Mouse (Mus musculus) left cerebral cortex, adult 2 months (tissue): ENCODE results near the gene 2310030G06Rik. TPM values are rescaled to one million over a fixed set of nuclear protein-coding genes. Genes with fewer than 3 reads are reported as not detected.

Experiments
- DNase-seq, 2 experiments: peaks; one replicate each; pipeline ENCODE4 v3.0.0; 2021 to 2022; ENCODE audit warnings: low spot score in 2 of 2, mixed read lengths in 1 of 2; ENCODE audit errors: extremely low spot score in 1 of 2
- H3K27ac ChIP-seq: fragments of 200-600 bp; 2 replicates; pipeline ENCODE4 v1.8.1; 2022
- H3K4me3 ChIP-seq: fragments of 200-600 bp; 2 replicates; pipeline ENCODE4 v1.8.1; 2022
- CTCF ChIP-seq: fragments of 200-600 bp; IDR thresholded peaks from 2 replicates; pipeline ENCODE4 v1.8.1; 2022; ENCODE audit warnings: antibody characterized with exemption, mild to moderate bottlenecking, moderate library complexity
- intact Hi-C: fragments of 180-260 bp; cut with DNase I; formaldehyde crosslinking; loops from one replicate; pipeline ENCODE4 v1.15.1; 2025
- total RNA-seq, 2 experiments: library from RNA; stranded (reverse); gene quantifications; 2 replicates each; pipeline ENCODE4 v1.2.3; 2021

The 2310030G06Rik gene
- total RNA-seq, 2 experiments from 2014 or later, result 2.8 to 3.2 TPM

DNA sequence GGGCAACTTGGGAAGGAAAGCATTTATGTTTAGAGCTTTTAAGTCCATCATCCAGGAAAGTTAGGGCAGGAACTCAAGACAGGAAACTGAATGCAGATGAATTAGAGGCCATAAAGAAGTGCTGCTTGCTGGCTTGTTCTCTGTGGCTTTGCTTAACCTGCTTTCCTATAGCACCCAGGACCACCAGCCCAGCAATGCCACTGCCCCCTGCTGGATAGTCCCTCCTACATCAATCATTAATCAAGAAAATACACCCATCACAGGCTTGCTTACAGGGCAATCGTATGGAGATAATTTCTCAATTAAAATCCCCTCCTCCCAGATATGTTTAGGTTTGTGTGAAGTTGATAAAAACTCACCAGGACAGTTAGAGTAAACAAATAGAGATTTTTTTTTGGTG, 17.0 kb upstream of the 2310030G06Rik start:
- no peak overlapping the region for H3K27ac ChIP-seq
- DNase-seq, result no peak
- H3K4me3 ChIP-seq, result no peak overlapping the region
- TF ChIP-seq CTCF, result peak; percentile 53
- intact Hi-C loops, result no loop called here

DNA sequence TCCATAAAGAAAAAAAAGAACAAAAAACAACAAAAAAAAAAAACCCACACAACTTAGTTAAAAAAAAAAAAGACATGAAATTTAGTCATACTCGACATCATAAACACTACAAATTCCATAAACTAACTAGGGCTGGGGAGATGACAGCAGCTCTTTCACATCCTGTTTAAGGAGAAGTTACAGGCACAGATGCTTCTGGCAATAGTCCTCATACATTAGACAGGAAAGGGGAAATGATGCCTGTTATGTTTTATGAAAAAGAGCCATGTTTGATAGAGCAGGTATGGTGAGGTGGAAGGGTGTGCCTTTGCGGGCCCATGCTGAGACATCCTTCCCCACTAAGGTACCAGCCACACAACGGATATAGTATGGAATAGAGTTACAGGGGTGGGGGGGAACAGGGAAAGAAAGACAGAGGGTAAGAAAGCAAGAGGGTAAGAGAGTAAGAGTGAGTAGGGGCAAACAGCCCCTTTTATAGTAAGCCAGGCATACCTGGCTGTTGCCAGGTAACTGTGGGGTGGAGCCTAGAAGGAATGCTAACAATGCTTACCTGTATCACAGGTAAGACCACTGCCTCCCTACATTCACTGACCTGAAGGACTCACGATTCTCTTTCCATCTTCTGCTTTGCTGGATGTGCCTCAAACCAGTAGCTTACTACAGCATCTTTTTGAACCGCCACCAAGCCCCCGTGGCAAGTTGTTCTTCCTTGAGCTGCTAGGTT, 15.3 kb upstream of the 2310030G06Rik start:
- TF ChIP-seq CTCF, result no peak
- no peak overlapping the region for H3K4me3 ChIP-seq
- H3K27ac ChIP-seq, result no peak overlapping the region
- intact Hi-C loops, result no loop called here
- DNase-seq, result no peak

DNA sequence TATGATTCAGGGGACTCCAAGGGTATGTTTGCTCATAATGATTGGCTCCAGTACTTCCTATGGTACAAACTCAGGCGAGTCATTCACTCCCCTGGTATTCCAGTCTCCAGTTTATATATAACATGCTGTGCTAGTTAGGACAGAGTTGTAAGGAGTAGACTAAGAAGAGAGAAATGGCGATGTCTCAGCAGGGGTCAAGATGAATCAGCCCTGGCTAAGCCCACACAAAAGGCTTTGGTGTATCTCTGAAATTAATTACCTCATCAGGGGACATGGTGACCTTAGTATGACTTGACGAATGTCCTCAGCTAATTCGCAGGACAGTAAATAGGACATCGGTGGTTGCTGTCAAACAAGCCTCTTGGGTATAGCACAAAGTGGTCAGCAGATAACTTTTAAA, 10.4 kb upstream of the 2310030G06Rik start:
- no peak overlapping the region for H3K27ac ChIP-seq
- DNase-seq, result no peak
- no peak overlapping the region for H3K4me3 ChIP-seq
- intact Hi-C loops, result no loop called here
- TF ChIP-seq CTCF, result no peak

DNA sequence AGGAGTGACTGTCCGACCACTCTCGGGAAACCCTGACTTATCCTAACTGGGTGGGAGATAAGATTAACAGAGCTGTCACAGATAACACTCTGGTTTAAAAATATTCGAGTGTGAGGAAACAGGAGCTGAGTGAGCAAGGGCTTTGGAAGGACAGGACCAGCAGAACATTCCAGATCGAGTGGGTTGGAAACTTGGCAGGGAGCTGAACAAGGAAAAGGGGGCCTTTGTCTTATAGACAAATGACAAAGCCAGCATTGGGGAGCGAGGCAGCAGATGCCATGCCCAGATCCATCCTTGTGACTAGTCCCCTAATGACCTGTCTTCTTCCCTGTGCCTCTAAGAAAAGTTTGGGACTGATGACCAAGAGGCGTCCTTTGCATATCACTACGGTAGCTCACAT, 7.6 kb upstream of the 2310030G06Rik start:
- H3K27ac ChIP-seq, result peak overlapping the region; percentile 80
- intact Hi-C loops, result loop anchor here (2.0 kb wide), 1 partner anchor 13 kb away; no protein-coding TSS in a partner anchor
- DNase-seq, result no peak

DNA sequence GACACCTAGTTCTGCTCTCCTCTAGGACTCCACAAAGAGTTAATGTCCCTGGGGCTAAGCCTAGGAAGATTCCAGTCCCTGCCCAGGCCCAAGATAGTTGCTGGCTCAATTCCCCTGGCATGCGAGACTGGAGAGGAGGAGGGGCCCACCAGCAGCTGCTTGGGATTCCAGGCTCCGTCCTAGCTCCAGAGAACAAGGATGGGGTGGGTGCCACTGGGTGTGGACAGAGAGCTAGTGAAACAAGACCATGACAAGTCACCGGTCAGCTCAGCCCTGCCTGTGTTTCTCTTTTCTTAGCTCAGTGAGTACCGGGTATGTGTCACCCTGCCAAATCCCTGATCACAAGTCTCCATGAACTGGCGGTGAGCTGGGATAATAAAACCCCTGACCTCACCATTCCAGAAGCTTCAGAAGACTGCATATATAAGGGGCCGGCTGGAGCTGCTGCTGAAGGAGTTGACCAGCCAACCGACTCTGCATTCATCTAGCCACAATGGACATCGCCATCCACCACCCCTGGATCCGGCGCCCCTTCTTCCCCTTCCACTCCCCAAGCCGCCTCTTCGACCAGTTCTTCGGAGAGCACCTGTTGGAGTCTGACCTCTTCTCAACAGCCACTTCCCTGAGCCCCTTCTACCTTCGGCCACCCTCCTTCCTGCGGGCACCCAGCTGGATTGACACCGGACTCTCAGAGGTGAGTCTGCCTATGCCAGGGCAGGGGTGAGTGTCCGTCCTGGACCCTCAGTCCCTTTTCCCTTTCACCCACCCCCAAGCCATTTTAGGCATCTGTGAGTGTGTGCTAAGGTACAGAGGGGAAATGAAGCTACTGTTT, 6.7 kb upstream of the 2310030G06Rik start:
- Histone ChIP-seq H3K27ac (peak overlapping the region; percentile 80), H3K4me3 (peak overlapping the region; percentile 45)
- no peak for TF ChIP-seq CTCF
- intact Hi-C loops, result loop anchor here (2.0 kb wide), 1 partner anchor 14 kb away; no protein-coding TSS in a partner anchor
- peak; percentile 56 to 69 for DNase-seq

More for the DNA sequence above, 7.6 kb upstream of the 2310030G06Rik start:
- no peak for TF ChIP-seq CTCF
- H3K4me3 ChIP-seq, result peak overlapping the region; percentile 45

DNA sequence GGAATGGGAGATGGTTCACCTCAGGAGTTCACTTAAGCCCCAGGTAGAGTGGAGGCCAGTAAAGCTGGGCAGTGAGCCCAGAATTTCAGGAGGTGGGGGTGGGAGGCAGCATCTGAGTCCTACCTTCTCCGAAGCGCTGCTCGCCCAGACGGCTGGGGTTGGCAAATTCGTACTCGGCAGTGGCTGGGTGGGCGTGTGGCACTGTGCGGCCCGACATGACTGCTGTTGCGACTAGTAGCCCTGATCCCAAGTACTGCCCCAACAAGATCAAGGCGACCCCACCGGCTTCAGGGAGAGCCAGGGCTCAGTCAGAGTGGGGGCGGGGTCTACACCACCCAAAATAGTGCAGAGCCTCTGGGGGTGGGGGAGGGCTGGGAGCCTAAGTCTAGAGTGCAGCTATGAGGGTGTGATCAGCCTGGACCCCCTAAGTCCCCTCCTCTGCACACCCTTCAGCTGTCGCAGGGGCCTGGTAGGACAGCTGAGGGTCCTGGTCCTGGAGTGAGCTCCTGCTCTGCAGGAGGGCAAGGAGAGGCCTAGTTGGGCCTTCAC, 5.8 kb upstream of the 2310030G06Rik start, which contains the start of gene Hspb2:
Gene Hspb2, minus strand, starts transcription at position 301 of the 549 bp plus-strand sequence.
- peak within 1 kb of the TSS; percentile 45 for H3K4me3 ChIP-seq
- no peak for TF ChIP-seq CTCF

DNA sequence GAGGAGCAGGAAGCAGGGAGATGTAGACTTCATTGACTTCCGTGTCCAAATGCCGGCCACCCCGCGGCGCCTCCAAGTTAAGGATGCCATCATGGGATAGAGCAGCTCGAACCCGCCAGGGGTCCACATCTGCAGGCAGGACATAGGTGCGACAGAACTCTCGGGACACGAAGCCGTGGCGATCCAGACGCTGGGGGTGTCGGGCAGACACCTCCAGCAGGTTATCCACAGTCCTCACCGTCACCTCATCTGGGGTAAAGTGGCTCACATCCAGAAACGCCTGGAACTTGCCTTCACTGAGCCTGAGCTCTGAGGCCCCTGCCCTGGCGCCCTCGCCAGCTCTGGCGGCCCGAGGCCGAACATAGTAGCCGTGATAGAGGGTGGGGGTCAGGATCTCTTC, 5.0 kb upstream of the 2310030G06Rik start, which contains the start of gene Cryab:
Gene Cryab, plus strand, starts transcription at position 3 of the 400 bp plus-strand sequence.
- 0 out of 2 replicates have a peak within 1 kb of the TSS, but pooled peaks have one; percentile 45 for H3K4me3 ChIP-seq
- no peak for DNase-seq
- intact Hi-C loops, result no loop called here
- peak within 1 kb of the TSS; percentile 80 for H3K27ac ChIP-seq
- TF ChIP-seq CTCF, result no peak

More for the DNA sequence above, 5.8 kb upstream of the 2310030G06Rik start, which contains the start of gene Hspb2:
- H3K27ac ChIP-seq, result peak within 1 kb of the TSS; percentile 80
- intact Hi-C loops, result loop anchor here (2.0 kb wide), 1 partner anchor 15 kb away; no protein-coding TSS in a partner anchor
- DNase-seq, result no peak

DNA sequence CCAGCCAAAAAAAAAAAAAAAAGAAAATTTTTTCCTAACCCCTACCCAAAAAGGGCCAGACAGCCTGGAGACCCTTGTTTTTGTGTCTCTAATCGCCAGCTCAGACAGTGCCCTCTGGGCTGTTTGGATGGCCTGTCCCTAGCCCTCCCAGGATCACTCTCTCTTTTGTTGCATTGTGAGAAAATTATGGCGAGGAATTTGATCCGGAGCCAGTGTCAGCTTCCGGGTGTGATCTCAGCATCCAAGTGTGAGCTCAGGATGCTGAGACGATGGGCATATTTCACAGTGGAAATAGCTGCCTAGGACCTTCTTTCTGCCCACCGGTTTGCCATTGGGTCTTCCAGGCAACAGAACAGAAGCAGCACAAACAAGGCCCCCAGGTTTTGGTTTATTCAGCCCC, 4.4 kb upstream of the 2310030G06Rik start:
- intact Hi-C loops, result no loop called here
- no peak for DNase-seq
- Histone ChIP-seq H3K4me3 (no peak overlapping the region), H3K27ac (no peak overlapping the region)
- no peak for TF ChIP-seq CTCF

DNA sequence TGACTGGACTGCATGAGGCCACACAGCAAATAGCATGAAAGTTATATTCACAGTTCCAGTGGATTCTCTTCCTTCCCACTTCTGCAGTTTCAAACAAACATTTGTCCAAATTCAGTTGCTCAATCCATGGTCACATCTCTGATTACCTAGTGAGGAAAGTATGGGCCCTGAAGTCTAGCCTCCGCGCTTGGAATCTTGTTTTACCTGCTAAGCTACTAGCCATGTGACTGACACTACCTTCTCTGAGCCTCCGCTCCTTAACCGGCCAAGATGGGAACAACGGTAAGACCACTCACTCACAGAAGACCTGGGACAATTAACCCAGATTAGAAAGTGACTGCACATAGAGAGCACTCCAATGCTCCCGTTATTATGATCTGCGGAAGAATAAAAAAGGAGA, 530 bp downstream of the 2310030G06Rik start:
- TF ChIP-seq CTCF, result no peak
- Histone ChIP-seq H3K4me3 (peak overlapping the region; percentile 38), H3K27ac (0 out of 2 replicates have a peak overlapping the region, but pooled peaks have one; percentile 1)
- DNase-seq, result no peak
- intact Hi-C loops, result no loop called here

DNA sequence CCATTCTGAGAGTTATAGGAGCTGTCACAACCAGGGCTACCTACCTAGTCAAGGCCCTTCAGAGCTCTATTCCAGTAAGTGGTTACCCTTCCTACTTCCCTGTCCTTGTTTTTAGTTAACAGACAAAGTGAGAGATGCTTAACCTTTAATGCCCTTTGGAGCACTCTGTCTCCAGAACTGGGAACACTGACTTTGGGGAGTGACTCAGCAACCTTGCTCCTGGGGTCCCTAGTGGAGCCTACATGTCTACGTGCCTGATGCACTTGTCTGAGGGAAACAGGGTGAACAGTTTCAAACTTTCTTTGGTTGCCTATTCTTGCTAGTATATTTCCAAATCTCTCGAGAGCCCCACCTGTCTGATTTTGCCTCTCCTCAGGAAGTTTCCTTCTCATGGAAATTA, 3.6 kb downstream of the 2310030G06Rik start:
- TF ChIP-seq CTCF, result no peak
- intact Hi-C loops, result no loop called here
- Histone ChIP-seq H3K4me3 (no peak overlapping the region), H3K27ac (no peak overlapping the region)
- no peak for DNase-seq

DNA sequence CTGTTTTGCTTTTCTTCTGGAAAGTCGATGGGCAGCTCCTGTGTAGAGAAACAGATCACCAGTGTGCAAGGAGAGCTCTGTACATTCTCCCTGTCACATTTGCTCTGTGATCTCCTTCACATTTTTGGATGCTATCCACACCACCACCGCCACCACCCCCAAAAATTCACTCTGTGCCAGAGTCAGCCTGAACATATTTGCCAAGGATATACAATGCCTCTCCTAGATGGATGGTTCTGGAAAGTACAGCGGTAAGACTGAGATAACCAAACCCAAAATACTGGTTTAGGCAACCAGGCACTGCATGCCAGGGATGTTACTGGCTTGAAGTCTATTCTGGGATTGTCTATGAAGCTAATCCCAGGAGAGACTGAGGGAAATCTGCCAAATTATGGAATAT, 4.1 kb downstream of the 2310030G06Rik start:
- TF ChIP-seq CTCF, result no peak
- Histone ChIP-seq H3K4me3 (no peak overlapping the region), H3K27ac (no peak overlapping the region)
- intact Hi-C loops, result no loop called here
- DNase-seq, result no peak
